Mouse (Mus musculus) small intestine, adult 2 months (tissue): ENCODE data around the gene Gcn1l1.

Source experiments
- CTCF ChIP-seq: fragments of 200-500 bp; IDR thresholded peaks from 2 replicates; pipeline ENCODE4 v1.5.1; 2012; ENCODE audit warnings: low read depth, mild to moderate bottlenecking, control low read depth, inconsistent platforms, low read length, moderate library complexity, mixed read lengths; ENCODE audit not compliant: insufficient replicate concordance, insufficient read length; ENCODE audit errors: extremely low read depth
- POLR2A ChIP-seq: fragments of 200-500 bp; IDR thresholded peaks from 2 replicates; pipeline ENCODE4 v1.6.1; 2012; ENCODE audit warnings: low read depth, mild to moderate bottlenecking, control low read depth, inconsistent platforms, low read length, moderate library complexity

DNA sequence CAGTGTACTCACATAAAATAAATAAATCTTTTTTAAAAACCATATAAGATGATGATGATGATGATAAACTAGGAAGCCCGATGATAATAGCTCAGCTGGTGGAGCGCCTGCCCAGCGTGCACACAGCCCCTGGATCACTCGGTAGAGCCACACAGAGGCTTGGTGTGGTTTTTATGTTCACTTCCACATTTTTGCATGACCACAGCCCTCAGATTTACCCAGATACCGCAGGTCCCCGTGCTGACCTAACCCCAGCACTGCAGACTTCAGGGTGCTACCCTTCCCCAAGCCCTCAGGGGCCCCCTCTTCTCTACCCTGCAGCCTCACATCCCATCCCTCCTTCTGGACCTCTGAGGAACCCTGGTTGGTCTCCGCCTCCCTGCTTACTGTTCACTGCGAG, 63.0 kb downstream of the Gcn1l1 start:
- TF ChIP-seq POLR2A (no peak), CTCF (no peak)
